Mouse (Mus musculus) skeletal muscle tissue, adult 2 months (tissue): ENCODE measurements around the gene Gzmk.
"Not testable (repeated sequence)": the region's sequence is repeated elsewhere in the genome, so short reads cannot be mapped to it uniquely, and the experiment has no call there.

Source experiments
- DNase-seq: peaks from one replicate; pipeline ENCODE4 v3.0.0-alpha.2; 2012; ENCODE audit warnings: low read depth, low spot score

Gene Gzmk

DNA sequence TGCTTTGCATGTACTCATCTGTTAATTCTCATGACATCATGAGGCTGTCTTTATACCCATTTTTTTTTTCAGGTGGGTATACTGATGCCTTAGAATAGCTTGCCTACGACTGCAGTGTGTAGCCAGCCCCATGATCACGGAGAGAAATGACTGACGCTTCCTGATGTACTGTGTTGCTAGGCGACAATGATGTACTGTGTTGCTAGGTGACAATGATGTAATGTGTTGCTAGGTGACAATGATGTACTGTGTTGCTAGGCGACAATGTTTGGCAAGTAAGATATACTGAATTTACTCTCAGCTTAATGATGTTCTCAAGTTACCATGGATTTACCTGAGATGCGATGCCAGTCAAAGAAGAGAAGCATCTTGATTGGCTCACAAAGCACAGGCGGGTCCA lies at the start of gene Gzmk:
TSS of gene Gzmk (minus strand) at position 98 of the 400 bp plus-strand sequence.
- DNase-seq, result no peak

DNA sequence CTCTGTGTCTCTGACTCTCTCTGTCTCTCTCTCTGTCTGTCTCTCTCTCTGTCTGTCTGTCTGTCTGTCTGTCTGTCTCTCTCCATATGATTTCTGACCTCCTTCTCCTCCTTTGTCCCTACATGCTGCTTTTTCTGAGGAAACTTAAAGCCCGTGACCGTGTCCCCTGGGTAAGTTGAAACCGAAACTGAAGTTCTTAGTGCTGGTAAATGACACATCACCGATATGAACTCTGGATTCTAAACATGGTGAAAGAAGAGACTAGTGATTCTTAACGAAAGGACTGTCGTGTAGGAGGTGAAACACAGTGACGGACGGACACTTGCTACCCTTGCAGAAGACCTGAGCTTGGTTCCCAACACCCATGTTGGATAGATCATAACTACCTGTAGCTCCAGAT lies 45.5 kb upstream of the Gzmk start:
- no peak for DNase-seq

DNA sequence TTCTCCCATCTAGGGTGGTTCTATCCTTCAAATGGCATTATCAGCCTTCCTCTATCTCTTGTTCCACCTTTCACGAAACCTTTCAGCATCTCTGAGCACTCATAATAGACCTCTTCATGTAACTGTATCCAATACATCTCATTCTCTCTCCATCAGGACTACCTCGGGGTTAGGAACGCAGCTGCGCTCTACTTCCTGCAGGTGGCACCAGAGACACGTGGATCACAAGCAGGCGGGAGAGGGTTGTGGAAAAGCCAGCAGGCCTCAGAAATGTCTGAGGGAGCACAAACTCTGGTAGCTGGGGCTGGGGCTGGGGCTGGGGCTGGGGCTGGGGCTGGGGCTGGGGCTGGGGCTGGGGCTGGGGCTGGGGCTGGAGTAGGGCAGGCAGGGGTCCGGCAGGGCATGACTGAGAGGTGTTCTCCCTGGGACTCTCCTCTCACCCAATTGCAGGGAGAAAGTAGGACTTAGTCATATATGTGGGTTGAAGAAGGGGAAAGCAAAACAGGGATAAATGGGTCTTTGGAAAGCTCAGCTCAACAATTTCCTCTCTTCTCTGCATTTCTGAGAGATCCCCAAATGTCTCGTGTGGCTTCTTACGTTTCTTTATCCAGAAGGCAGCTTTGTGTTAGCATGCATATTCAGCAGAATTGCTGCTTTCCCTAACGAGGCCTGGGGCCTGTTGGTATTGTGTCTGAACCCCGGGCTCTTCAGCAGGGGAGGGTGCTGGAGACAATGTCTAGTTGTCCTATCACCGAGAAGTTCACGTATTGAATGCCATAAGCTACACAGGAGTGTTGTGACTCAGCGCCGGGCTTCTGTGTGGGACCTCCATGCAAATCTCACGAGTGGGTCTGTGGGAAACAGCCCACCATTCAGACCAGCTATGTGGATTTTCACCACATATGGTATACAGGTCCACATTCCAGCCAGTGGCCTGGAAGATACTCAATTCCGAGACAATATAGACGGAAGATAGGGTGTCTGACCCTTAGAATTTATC lies 44.4 kb upstream of the Gzmk start:
- DNase-seq, result peak; percentile 61

DNA sequence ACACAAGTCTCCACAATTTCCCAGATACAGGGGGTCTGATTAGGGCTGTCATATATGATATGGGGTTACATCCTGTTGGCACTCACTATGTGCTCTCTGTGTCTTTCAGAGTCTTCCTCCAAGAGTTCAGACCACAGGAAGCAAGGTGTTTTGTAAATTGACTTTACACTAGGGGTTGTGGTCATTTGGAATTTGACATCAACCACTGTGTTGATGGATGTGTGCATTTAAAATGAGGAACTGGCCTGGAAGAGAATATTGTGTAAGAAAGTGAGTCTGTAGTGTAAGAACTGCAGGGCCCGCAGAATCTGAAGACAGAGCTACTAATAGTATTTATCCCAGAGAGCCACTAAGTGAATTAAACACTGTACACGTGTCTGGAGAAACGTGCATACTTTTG lies 41.5 kb upstream of the Gzmk start:
- no peak for DNase-seq

DNA sequence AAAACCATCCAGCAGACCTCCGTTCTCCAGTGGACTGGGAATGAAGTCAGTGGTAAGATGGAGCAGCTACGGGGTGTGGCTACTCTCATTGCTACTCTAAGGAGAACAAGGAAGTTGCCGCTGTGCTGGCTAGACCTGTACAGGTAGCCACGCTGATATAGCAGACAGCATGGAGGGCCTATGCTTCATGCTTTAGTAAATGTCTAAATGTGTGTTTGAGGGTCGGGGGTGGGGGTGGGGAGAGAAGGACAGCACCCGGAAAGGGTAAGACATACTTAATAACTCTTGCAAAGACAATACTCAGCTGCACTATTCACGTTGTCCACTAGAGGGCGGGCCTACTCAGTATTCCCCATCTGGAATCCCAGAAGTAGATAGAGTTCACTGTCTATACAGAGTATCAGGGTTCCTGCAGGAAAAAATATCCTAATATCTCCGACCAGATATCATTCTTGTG lies 40.8 kb upstream of the Gzmk start:
- DNase-seq, result peak; percentile 32

DNA sequence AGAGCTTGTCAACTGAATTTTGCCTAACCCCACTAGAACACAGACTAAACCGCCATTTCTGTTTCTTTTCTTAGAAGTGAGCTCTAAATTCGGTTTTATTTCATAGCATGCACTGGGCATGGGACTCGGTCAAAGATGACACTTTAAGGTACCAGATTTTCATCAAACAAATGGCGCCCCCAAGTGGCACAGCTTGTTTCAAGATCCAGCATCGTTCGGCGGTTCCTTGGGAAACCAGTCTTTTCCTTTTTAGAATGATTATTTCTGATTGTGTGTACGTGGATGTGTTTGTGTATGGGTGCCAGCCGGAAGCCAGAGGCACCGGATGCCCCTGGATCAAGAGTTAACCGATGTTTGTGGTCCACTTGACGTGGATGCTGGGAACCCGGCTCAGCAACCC lies 39.5 kb upstream of the Gzmk start:
- DNase-seq, result no peak

DNA sequence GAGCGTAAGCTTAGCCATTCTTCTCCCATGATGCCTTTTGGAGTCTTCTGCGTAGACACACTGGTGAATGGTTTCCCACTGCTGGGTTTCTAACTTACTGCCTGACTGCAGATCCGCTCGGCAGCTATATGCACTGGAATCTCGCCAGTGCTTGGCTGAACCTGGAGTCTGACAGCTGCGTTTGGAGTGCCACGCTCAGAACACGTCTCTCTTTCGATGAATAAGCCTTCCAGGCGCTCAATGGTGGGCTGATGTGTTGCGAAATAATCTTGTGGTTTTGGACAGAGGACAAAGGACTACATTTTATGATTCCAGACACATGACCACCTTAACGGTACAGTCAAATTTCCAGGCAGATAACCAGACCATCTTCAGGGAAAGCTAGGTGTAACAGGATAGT lies 37.1 kb upstream of the Gzmk start:
- DNase-seq, result no peak

DNA sequence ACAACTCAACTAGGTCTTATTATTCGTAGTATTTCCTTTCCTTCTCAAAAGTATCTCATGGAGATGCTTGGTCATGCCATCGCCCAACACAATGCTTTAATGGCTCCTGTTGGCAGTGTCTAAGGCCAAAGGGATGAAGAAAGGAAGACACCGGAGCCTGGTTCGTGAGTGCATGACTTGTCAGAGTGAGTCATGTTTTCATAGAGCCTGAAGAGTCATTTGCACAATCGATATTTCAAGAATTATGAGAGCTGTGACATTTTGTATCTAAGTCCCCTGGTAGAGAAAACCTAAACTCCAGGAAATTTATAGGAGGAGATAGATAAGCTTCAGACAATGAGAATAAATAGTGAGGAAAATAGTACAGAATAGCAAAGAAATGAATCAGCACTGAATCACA lies 33.5 kb upstream of the Gzmk start:
- DNase-seq, result no peak

DNA sequence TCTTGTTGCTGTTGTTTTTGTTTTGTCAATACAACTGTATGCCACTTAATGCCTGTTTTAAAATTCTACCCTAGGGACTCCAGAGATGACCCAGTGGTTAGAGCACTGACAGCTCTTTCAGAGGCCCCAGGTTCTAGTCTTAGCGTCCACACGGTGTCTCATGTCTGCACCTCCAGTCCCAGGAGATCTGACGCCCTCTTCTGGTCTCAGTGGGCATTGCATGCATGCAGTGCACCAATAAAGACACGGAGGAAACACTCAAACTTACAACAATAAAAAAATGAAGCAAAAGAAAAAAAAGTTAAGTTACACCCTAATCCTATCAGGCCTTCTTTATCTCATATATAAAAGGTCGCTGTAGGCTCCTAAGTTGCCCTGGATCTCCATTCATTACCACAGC lies 31.5 kb upstream of the Gzmk start:
- no peak for DNase-seq

DNA sequence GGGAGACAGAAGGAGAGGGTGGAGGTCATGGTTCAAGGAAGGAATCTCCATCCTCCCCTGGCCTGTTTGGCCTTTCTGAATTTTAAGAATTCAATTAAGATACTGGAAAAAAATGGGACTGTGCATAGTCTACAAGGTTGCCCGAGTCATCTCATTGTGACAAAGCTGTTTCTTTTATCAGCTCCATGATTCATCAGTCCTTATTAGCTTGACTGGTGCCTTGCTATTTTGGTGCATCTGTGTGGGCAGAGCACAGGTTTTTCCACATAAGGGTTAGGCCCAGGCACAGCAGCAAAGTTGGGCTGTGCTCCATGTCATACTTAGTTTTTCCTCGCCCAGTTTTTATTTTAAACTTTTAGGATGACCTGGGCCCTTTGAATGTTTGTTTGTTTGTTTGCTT lies 31.1 kb upstream of the Gzmk start:
- DNase-seq, result no peak

DNA sequence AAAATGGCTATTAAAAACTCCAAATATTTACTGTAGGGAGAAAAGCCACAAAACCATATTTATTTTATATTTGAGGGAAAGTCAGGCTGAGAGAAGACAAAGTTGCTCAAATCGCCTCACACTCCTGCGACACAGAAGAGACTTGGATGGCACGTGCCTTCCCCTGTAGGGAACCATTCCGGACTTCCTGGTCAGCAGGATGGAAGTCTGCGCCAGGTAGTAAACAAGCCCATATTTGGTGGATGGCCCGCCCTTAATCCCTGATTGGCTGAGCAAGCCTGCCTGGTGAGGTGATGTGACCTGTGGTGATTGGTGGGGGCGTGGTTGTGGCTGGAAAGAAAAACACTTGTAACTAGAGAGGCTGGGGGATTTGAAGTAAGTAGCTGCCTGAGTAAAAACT lies 26.9 kb upstream of the Gzmk start:
- DNase-seq, result not testable (repeated sequence)

DNA sequence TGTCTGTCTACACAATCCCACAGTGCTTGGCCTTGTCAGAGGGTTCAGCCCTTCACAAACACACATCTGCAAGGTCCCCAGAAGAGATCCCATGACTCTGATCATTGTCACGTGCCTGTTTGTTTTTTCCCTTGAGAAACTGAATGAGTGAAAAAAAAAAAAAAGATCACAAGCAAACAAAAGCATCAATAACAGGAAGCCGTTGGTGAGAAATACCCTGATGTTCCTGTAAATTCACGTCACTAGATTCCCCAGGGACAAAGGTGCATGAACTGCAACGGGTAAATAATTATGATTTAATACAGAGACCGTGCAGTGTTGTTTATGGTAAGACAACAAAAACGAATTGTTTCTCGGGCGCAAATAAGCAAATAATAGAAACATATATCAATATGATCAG lies 19.3 kb upstream of the Gzmk start:
- DNase-seq, result no peak

DNA sequence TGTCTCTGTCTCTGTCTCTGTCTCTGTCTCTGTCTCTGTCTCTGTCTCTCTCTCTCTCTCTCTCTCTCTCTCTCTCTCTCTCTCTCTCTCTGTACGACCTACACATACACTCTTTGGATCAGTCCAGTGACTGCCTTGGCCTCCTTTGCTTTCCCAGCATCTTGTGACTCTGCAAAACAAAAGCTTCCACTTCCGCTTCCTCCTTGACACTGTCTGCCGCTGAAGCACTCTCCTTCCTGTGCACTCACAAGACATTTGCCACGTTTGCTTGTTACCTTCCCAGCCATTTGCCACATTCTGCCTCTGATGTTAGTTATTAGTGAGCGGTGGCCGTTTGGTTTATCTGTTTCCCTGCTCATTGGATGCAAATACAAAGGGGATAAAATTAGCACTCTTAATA lies 16.4 kb upstream of the Gzmk start:
- no peak for DNase-seq

DNA sequence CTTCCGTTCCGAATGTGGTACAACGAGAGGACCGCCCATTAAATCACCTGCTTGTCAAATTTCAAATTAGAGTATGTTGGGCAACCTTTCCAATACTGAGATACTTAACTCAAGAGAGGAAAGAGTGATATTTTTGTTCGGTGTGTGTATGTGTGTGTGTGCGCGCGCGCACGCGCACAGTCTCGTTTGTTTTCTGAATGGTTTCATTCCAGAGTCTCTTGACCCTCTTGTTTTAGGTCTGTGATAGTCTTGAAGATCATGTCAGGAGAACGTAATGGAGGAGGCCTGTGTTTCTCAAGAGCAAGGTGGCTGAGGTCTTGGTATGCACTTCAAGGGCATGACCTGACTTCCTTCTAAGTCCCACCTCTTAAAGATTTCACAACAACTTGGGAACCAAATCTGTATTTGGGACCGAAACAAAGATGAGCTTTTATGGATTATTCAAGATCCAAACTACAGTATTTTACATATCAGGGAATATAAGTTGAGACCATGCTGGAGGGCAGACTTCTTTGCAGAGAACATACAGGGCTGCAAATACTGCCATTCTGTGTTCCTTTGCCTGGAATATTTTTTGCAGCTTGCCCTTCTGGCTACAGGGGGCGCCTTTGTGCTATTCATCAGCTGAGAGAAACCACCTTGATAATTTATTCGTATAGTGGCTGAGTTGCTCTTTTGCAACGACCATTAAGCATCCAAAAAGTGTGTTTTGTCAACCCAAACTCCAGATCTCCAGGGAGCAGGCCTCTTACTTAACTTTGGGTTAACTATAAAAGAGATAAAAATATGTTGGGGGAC lies 2.2 kb upstream of the Gzmk start:
- no peak for DNase-seq

DNA sequence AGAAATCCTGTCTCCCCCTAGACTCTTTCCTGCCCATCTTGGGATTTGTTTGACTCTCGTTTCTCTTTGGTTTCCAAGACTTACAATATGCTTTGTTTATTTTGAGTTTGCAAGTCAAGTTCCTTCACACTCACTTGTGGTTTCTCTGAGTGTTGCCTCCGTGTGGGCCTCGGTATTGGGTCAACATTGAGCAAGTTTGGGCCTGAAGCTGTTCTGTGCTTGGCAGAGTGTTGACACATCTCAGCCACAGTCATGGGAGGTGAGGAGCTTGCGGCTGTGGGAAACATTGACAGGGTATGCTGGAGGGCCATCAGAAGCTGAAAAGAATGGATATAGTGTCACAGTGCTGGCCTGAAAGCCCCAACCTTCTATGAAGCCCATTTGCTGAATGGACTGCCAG lies 1.4 kb upstream of the Gzmk start:
- DNase-seq, result no peak

DNA sequence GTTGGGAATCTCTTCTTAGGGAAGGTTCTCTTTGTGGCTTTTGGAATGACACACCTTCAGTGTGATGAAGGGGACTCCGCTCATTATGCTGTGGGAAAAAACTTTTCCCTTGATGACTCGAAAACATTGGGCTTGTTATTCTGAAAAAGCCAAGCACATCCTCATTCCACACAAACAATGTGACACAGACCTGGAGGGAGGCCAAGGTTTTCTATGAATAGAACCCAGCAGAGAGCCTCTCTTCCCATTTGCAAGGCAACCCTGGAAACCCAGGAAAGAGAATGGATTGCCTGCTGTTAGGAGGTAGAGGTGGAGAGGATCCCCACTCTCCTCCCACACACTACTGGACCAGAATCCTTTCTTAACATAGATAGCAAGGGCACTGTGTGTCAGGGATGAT lies 1.6 kb downstream of the Gzmk start:
- peak; percentile 21 for DNase-seq

DNA sequence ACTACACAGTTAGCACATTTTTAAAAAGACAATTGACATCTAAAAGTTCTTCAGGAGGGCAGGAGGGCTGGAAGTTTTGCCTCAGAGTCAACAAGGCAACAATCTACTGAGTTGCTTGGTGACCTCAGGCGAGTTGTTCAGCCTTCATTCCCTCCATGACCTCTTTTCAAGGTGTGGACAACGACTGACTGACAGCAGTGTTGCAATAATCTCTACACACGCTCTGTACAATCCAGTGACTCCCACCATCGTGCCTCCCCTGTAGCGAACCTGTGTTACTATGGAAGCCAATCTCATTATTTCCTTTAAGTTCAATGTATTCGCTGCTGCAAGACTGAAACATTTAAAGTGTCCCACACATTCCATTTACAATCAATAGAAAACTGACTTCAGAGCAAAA lies 3.9 kb downstream of the Gzmk start:
- DNase-seq, result no peak

DNA sequence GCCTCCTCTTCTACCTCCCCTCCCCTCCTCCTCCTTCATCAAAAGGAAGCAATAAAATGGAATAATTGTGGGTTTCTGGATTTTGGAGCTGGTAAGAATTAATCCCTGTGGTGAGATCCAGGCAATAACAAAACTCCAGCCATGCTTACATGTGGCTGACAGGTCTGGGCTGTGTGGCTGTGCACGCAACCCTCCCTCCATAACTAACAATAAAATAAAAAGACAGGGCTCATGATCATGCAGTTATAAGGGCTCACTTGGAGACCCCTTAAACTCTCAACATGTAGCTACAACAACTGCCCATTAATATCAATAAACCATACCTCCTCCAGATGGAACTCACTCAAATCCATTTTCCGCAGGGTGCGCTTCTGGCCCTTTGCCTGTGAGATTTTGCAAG lies 11.8 kb downstream of the Gzmk start:
- no peak for DNase-seq

DNA sequence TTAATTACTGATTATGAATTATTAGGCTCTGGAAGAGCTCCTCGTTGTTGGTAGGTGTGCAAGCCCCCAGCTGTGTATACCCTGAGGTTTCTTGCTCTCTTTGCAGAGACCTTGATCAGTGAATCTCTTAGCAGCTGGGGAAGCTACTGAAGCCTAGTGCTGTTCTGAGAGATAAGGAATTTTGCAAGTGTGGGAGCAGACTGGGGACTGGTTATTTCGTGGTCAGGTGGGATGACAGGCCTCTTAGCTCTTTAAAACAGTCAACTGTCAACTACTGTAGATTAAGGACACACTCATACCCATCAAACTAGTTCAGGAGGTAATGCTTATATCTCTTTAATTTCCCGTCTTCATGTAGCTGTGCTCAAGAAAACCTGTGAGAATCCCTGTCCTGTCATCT lies 13.3 kb downstream of the Gzmk start:
- DNase-seq, result no peak

DNA sequence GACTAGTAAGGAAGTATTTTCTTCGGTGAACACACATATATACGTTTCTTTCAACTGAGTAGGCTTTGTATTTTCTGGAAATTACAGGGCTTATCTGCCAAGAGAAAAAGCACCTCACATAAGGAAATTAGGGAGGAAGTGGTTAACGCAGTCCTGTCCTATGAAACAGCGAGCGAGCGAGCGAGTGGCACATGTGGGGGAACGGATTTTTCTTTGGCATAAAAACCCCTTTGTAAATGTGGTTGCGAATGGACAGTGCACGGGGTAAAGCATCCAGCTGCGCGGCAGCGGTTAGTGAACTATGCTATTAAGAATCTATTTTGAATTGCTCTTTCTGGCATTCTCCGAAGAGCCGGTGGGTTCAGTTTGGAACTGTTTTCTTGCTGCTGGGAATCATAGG lies 14.4 kb downstream of the Gzmk start:
- no peak for DNase-seq

DNA sequence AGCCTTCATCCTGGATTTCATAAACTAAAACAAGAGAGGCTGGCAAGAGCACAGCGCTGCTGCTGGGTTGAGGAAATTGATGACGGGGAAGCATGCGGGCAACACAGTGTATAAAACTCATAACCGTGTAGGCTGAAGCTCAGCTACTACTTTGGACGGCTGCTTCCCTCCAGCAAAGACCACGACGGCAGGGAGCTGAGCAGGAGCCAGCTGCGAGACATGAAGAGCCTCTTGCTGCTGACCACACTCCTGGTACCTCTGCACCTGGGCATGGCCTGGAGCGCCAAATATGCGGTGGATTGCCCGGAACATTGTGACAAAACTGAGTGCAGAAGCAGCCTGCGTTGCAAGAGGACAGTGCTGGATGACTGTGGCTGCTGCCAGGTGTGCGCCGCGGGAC lies 16.1 kb downstream of the Gzmk start, which contains the start of gene Esm1:
TSS of gene Esm1 (plus strand) at position 36 of the 400 bp plus-strand sequence.
- DNase-seq, result no peak

DNA sequence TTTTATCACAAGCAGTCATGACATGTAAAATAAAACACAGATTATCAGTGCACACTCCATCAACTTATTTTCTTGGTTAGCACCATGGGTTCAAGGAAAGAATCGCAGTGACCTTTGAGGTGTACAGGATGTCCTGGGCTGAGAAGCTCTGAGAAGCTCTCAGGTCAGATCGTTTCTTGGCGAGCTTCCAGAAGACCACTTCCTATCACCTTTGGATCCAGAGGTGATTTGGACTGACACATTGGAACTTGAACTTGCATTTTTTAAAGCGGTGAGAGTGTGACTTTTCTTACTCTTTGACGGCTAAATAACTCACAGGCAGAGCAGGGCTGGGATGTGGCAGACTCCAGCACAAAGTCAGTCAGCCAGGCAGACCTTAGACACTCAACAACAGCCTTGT lies 20.4 kb downstream of the Gzmk start:
- DNase-seq, result no peak

DNA sequence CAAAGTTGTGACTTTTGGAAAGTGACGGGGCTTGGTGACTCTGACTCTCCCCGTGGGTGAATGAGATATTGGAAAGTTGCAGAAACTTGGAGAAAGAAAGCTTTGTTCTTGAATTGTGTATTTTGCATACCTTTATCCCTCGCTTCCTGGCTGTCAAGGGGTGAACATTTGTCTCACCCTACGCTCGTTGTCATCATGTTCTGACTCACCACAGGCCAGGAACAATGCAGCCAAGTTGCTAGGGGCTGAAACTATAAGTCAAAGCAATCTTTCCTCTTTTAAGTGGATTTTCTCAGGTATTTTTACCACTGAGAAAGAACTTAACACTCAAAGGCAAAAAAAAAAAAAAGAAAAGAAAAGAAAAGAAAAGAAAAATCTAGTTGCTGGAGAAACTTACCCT lies 22.6 kb downstream of the Gzmk start:
- DNase-seq, result no peak
